Mouse (Mus musculus) cerebellum, adult 11 months (tissue): ENCODE measurements around the gene 1700020L24Rik.

Source experiments
- DNase-seq: peaks from one replicate; pipeline ENCODE4 v3.0.0; 2022

The 1700020L24Rik gene

DNA sequence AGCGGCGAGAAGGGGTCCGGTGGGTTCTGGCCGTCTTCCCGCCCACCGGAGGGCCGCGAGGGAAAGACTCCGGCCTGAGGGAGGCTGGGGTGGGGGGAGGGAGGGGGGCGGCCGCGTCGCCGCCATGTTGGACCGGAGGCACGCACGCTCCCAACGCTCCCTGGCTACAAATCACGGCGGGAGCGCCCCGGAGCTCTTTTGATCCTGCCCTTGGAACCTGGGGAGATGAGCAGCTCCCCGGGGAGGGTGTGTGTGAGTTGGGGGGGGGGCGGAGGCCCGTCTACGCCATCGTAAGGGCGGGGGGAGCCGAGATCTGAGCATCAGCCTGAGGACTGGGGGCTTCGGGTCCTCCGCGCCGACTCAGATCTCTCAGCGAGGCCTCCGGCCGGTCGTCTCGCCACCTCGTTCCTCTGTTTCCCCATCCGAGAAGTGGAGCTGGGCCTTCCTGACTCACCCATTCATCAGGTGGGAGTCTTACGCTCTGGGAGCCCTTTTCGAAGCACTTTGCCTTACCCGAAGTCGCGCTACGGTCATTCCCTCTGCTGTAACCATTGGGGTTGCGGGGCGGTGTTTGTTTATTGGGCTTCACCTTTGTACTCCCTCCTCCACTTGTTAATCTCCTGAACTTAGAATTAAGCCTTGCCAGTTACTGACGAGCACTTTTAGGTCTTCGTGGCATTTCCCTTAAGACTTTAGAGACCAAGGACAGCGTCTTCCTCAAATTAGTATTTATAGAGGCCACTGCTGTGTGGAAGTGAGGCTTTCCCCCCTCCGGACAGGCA lies 35.9 kb downstream of the 1700020L24Rik start:
- peak; percentile 28 for DNase-seq
